Mouse (Mus musculus): ENCODE data around the gene Olfr1380.
"Not testable (repeated sequence)": the region's sequence is repeated elsewhere in the genome, so short reads cannot be mapped to it uniquely, and the experiment has no call there.

The Olfr1380 gene

DNA sequence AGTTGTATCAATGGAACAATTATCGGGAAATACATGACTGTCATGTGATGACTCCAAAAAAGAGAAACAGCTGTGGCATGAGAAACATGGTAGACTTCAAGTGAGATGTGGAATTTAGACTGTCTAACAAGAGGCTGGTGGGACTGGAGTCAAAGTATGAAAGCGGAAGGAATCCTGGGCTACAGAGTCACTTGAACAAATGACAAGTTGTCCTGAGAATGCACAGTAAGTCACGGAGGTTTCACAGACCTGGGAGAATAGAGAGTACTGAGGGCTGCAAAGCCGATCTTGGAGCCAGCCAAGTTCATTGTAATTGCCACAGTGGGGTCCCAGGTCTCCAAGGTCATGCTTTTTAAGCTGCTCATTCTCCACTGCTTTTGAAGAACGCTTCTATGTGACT is at the start of gene Olfr1380:
TSS of gene Olfr1380 (plus strand) at position 301 of the 400 bp plus-strand sequence.
- in situ Hi-C loops (cut with MboI, MseI), result not testable (repeated sequence)

DNA sequence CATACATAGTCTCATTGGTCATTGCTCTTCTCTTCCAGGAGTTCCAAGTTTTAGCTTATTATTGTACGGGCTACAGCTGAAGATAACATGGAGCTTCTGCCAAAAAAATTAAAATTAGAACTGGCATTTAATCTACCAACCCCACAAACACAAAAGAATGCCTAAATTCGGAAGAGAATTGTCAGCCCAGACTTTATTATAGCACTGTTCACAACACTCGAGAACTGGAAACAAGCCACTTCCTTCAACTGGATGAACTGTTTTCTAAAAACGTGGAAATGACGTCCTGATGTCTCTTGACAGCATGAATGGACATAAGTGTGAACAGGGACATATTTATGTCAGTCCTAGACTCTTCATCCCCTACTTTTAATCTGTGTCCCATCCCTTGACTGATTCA is 38.6 kb upstream of the Olfr1380 start:
- in situ Hi-C loops (cut with MboI, MseI), result loop anchor here (25.0 kb wide), 1 partner anchor 781 kb away; no protein-coding TSS in a partner anchor

DNA sequence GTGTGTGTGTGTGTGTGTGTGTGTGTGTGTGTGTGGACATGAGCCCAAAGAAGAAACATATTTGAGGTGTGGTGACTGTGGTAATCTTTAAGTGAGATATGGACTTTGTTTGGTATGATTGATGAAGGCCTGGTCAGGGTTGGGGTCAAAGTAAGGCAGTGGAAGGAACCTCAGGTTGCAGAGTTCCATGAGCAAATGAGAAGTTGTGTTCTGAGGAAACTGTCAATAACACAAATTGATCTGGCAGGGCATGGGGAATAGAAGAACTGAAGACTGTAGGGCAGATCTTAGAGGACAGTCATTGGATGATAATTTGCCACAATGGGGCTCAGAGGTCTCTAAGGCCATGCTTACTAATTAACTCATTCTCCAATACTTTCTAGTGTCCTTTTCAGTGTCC is 37.3 kb upstream of the Olfr1380 start, which contains the start of gene Olfr1383:
TSS of gene Olfr1383 (plus strand) at position 301 of the 400 bp plus-strand sequence.
- in situ Hi-C loops (cut with MboI, MseI), result loop anchor here (25.0 kb wide), 1 partner anchor 782 kb away; no protein-coding TSS in a partner anchor

DNA sequence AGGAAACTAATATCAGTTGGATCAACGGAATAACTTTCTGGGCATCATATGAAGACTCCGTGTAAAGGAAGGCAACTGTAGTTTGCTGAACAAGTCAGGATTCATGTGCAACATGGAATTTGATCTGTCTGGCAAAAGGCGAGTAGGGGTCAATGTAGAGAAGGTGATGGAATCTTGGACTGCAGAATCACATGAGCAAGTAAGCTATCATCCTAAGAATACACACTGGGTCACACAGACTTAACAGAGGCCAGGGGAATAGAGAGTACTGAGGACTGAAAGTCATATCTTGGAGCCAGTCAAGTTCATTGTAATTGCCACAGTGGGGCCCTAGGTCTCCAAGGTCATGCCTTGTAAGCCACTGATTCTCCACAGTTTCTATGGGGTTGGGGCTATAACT is 28.7 kb upstream of the Olfr1380 start, which contains the start of gene Olfr1382:
TSS of gene Olfr1382 (plus strand) at position 301 of the 400 bp plus-strand sequence.
- in situ Hi-C loops (cut with MboI, MseI), result no loop called here

DNA sequence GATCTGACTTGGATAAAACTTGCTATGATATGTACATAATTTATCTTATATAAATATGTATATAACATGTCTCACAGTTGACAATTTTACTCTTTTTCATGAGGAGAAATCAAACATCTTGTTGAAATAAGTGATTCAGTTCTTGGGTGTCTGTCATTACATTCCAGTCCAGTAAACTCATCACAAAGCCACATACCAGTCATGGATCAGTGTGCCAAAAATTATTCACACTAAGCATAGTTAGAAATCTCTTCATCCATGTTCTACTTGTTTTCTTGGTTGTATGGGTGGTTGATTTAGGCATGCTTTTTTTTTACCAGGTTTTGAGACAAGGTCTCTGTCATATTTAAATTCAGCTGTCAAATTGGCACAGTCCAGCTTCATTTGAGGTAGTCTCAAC is 23.9 kb upstream of the Olfr1380 start:
- in situ Hi-C loops (cut with MboI, MseI), result no loop called here

DNA sequence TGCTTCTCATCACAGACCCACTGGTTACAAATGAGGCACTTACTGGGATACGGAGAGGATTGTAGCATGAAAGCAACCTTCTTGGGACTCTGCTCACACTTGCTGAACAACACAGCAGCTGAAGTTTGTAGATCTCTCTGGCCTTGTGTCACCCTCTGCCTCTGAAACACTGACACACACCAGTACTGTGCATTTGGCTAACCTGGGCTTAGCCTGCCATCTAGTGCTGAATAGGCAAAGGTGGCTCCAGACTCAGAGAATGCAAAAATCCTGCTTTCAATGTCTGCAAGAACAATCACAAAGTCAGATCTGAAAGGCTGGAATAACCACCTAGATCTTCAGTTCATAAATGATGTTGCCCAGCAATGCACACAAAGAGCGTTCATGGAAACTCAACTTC is 20.0 kb upstream of the Olfr1380 start:
- in situ Hi-C loops (cut with MboI, MseI), result not testable (repeated sequence)

DNA sequence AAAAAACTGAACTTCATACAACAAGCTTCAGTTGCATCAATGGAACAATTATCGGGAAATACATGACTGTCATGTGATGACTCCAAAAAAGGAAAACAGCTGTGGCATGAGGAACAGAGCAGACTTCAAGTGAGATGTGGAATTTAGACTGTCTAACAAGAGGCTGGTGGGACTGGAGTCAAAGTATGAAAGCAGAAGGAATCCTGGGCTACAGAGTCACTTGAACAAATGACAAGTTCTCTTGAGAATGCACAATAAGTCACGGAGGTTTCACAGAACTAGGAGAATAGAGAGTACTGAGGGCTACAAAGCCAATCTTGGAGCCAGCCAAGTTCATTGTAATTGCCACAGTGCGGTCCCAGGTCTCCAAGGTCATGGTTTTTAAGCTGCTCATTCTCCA is 13.5 kb upstream of the Olfr1380 start, which contains the start of gene Olfr1381:
TSS of gene Olfr1381 (plus strand) at position 301 of the 400 bp plus-strand sequence.
- in situ Hi-C loops (cut with MboI, MseI), result not testable (repeated sequence)

DNA sequence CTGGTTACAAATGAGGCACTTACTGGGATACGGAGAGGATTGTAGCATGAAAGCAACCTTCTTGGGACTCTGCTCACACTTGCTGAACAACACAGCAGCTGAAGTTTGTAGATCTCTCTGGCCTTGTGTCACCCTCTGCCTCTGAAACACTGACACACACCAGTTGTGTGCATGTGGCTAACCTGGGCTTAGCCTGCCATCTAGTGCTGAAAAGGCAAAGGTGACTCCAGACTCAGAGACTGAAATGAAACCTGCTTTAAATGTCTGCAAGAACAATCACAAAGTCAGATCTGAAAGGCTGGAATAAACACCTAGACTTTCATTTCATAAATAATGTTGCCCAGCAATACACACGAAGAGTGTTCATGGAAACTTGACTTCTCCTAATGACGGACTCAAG is 2.6 kb upstream of the Olfr1380 start:
- in situ Hi-C loops (cut with MboI, MseI), result not testable (repeated sequence)

DNA sequence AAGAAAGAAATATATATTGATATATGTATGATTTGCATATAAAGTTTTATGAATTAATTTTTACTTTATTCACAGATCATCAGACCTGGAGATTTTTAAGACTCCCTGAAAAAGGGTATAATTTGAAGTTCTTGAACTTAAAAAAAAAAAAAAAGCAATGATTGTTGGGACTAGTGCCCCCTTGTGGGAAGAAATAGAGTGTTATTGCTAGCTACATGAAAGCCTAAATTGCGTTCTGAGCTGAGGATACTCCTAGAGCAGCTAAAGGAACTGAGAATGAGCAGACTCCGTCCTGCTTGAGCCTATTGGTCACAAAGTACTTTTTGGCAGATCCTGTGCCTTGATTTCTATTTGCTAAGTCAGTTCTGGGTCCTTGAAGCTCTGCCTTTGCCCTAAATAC is 18.4 kb downstream of the Olfr1380 start:
- in situ Hi-C loops (cut with MboI, MseI), result not testable (repeated sequence)

DNA sequence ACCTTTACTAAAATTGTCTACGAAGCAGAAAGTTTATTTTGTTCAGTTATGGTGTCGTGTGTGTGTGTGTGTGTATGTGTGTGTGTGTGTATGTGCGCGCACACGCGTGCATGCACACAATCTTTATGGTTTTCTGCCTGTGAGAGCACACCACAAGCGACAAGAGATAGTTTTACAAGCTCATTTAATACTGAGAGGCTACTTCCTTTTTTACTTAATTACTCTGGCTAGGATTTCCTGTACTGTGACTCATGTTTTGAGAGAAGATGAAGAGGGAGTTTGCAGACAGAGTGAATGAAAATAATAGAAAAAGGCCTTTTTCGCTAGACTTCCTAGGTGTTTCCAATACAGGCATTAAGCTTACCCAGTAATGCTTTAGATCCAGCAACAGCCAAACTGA is 23.8 kb downstream of the Olfr1380 start:
- in situ Hi-C loops (cut with MboI, MseI), result not testable (repeated sequence)

DNA sequence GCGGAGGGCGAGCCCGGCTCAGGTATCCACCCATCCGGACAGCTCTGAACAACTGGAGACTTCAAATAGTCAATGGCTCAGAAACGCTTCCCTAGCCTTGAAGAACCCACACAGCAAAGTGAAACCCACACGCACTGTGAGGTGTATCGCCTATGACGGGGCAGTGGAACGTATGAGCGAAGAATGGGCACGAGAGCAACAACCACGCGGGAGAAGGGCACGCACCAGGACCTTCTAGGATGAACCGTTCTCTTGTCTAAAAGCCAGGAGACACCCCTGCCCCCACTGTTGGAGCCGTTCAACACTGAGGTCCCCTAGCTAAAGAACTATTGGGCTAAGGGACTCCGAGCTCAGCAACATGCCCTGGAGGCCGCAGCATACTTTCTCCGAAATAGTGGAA is 33.5 kb downstream of the Olfr1380 start:
- in situ Hi-C loops (cut with MboI, MseI), result no loop called here

DNA sequence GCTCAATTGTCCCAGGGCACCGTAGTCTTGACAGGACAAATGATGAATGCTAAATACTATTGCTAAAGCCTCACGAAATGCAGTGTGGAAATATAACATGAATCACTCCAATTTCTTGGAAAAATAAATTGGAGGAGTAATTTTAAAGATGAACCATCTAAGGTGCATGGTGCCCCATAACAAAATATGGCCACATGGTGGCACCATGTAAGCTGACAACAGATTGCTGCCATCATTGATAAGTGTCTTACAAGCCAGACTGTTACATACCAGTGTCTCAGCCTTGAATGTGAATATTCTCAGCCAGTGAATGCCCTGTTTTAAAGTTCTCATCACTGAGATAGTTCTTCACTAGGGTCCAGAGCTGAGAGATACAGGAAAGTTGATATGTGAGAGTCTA is 40.5 kb downstream of the Olfr1380 start:
- in situ Hi-C loops (cut with MboI, MseI), result not testable (repeated sequence)

DNA sequence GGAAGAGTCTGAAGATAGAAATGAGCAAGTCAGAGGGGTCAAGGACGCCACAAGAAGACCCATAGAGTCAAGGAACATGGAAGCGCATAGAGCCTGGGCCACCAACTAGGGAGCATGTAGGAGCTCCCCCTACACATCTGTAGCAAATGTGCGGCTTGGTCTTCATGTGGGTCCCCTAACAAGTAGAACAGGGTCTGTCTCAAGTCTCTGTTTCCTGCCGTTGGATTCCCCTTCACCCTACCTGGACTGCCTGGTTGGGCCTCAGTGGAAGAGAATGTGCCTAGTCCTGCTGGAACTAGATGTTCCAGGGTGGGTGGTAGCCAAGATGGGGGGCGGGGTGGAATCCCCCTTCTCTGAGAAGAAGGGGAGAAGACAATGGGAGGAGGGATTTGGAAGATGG is 51.6 kb downstream of the Olfr1380 start:
- in situ Hi-C loops (cut with MboI, MseI), result not testable (repeated sequence)

DNA sequence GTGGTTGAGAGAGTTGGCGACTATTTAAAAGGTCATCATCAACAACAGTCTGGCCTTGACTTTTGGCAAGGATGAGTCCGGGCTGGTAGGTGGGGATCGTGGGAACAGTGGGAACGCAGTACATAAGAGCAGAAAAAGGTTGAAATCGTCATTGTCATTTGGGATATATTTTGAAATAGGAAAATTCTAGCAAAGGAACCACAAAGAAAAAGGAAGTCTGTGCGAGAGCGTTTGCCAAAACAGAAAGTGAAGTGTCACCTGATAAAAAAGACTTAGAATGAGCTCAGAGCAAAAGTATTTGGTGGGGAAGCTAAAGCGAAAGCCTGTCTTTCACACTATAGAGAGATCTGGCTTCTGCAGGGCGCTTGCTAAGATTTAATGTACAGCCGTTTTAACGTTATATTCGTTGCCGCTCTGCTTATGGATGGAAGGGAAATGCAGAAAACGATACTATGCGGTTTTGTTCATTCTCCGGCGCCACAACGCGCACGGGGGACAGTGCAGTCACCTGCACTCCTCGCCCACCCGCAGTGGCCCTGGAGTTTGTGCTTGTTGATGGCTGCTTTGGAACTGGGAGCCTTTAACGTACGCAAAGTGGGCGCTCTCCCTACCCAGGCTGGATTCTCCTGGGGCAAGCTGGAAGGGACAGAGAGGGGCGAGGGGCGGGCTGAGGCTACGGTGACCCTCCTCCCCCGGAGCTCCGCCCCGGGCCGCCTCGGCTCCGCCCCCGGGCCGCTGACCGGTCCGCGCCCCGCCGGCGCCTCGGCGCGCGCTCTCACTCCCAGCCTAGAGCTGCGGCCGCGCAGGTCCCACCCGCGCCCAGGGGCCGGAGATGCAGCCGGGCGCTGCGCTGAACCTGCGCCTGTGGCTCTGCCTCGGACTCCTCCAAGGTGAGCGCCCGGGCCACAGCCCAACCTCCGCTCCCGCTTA is 52.5 kb downstream of the Olfr1380 start, which contains the start of gene Flt4:
TSS of gene Flt4 (plus strand) at position 326 of the 930 bp plus-strand sequence.
- in situ Hi-C loops (cut with MboI, MseI), result not testable (repeated sequence)

DNA sequence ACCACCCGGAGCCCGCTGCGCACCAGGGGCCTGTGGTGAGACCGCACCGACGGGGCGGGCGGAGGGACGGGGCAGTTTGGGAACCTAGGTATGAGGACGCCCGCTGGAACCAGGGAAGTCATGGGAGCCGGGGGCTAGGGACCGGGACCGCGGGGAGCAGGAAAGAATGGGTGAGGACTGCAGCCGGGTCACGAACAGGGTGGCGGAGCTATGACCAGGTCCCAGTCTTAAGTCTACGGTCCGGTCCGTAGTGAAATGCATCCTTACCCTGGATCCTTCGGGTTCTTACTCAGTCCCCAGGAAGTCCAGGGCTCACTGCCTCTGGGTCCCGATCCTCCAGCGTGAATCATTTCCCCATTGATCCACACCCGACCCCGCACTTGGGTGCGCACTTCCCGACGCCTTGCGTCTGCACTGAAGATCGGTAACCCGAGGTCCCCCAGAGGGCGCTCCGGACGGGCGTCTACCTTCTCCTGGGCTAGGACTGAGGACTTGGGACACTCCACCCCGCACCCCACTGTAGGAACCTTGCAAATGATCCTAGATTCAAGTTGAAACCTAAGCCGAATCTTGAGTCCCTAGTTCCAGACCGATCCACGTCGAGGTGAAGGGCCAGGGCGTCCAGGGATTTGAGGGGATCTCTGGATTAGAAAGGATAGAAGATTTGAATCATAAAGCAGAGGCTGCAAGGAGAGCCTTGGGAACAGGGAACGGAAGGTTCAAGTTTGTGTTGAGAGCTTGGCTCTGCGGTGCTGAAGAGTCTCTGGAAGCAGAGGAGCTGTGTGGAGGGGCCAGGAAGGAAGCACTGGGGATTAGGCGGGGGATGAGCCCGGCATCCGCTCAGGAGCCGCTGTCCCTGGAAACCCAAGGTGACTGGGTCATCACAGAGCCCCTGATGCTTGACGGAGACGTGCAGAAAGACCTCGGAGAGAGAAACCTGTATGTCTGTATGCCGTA is 53.5 kb downstream of the Olfr1380 start:
- in situ Hi-C loops (cut with MboI, MseI), result not testable (repeated sequence)

DNA sequence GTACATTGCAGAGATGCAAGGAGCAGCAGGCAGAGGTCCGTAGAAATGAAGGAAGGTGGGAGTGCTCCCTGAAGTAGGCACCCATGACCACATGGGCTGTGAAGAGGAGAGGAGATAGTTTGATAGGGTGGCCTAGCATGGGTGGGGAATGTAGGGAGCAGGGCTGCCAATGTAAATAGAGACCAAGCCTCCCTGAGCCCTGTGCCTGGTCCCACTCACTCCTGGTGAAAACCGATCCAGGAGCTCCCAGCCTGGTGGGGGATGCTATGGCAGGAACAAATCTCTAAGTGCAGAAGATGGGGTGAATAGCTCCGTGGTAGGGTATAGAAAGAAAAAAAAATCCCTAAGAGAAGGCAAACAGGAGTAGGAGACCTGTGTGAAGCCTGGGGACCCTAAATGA is 54.7 kb downstream of the Olfr1380 start:
- in situ Hi-C loops (cut with MboI, MseI), result not testable (repeated sequence)

DNA sequence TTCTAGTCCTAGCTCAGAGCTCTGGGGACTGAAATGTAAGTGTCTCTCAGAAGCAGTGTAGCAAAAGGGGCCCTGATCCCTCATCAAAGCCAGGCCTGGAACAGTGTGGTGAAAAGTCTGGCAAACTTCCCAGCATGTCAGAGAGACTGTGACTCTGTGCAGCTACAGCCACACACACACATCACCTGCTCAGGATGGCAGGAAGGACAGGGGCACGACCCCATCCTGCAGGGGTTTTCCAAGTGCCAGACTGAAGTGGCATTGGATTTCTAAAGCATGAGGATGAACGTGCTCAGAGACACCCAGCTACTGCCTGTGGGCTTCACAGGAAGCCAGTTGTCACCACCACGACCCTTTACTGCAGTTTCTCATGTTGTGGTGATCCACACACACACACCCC is 55.5 kb downstream of the Olfr1380 start:
- in situ Hi-C loops (cut with MboI, MseI), result no loop called here

DNA sequence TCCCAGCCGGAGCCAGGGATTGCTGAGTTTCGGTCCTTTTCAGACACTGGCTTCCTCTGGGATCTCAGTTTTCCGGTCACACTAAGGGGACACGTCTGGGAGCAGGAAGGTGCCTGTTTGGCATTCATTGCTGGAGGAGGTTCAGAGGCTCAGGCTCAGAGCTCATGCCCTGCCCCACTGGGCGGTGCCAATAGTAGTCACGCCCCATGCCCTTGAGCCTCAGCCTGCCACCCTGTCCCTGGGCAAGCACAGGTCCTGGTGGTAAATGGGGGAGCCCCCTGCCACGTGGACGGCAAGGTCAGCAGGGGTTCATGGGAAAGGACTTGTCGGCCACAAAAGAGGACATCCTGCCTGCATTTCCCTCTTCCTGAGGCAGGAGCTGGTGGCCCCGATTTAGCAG is 56.7 kb downstream of the Olfr1380 start:
- in situ Hi-C loops (cut with MboI, MseI), result no loop called here

Data from regulatory T cell (primary cell).